Mouse (Mus musculus): ENCODE data around the gene Stk11.

GRCm38 (mm10) chr10:80169070-80169469, 53.5 kb downstream of the Stk11 start:
- TF ChIP-seq CTCF (IDR thresholded peaks at IDR 0.05; ENCODE audit: control insufficient read depth, insufficient read depth, insufficient replicate concordance, low read depth, low read length) (no peak), POLR2A (IDR thresholded peaks at IDR 0.05; ENCODE audit: control insufficient read depth, low read depth, low read length) (no peak)
